Mouse (Mus musculus): Measurements from ENCODE around the gene Cacng3. TPM values are rescaled to one million over a fixed set of nuclear protein-coding genes. Genes with fewer than 3 reads are reported as not detected.

Cacng3 gene
- total RNA-seq (2015; ENCODE audit: low replicate concordance) (not detected in 2 replicates), total RNA-seq (2017; ENCODE audit: low replicate concordance) (not detected in 2 replicates)

GRCm38 (mm10) chr7:122670442-122670872 is at the start of gene Cacng3:
TSS of gene Cacng3 (plus strand) at chr7:122670492.
- no peak for ATAC-seq (replicated peaks; ENCODE audit: low FRiP score, poor library complexity, severe bottlenecking)

GRCm38 (mm10) chr7:122622125-122622774 is 48.0 kb upstream of the Cacng3 start:
- ATAC-seq (replicated peaks; ENCODE audit: low FRiP score, poor library complexity, severe bottlenecking), result no peak

GRCm38 (mm10) chr7:122623753-122624152 is 46.5 kb upstream of the Cacng3 start:
- ATAC-seq (replicated peaks; ENCODE audit: low FRiP score, poor library complexity, severe bottlenecking), result no peak

- no peak for ATAC-seq (replicated peaks; ENCODE audit: low FRiP score, poor library complexity, severe bottlenecking)
Measured at GRCm38 (mm10) chr7:122628050-122628449, 42.2 kb upstream of the Cacng3 start.

GRCm38 (mm10) chr7:122630386-122630785 is 39.9 kb upstream of the Cacng3 start:
- no peak for ATAC-seq (replicated peaks; ENCODE audit: low FRiP score, poor library complexity, severe bottlenecking)

GRCm38 (mm10) chr7:122631151-122631550 is 39.1 kb upstream of the Cacng3 start:
- ATAC-seq (replicated peaks; ENCODE audit: low FRiP score, poor library complexity, severe bottlenecking), result no peak

- ATAC-seq (replicated peaks; ENCODE audit: low FRiP score, poor library complexity, severe bottlenecking), result no peak
Measured at GRCm38 (mm10) chr7:122632946-122633345, 37.3 kb upstream of the Cacng3 start.

GRCm38 (mm10) chr7:122633463-122633862 is 36.8 kb upstream of the Cacng3 start:
- no peak for ATAC-seq (replicated peaks; ENCODE audit: low FRiP score, poor library complexity, severe bottlenecking)

GRCm38 (mm10) chr7:122643676-122644075 is 26.6 kb upstream of the Cacng3 start:
- no peak for ATAC-seq (replicated peaks; ENCODE audit: low FRiP score, poor library complexity, severe bottlenecking)

- no peak for ATAC-seq (replicated peaks; ENCODE audit: low FRiP score, poor library complexity, severe bottlenecking)
Measured at GRCm38 (mm10) chr7:122649306-122649705, 21.0 kb upstream of the Cacng3 start.

- no peak for ATAC-seq (replicated peaks; ENCODE audit: low FRiP score, poor library complexity, severe bottlenecking)
Measured at GRCm38 (mm10) chr7:122652523-122652922, 17.8 kb upstream of the Cacng3 start.

- ATAC-seq (replicated peaks; ENCODE audit: low FRiP score, poor library complexity, severe bottlenecking), result no peak
Measured at GRCm38 (mm10) chr7:122656671-122657070, 13.6 kb upstream of the Cacng3 start.

- ATAC-seq (replicated peaks; ENCODE audit: low FRiP score, poor library complexity, severe bottlenecking), result no peak
Measured at GRCm38 (mm10) chr7:122657423-122658126, 12.7 kb upstream of the Cacng3 start.

- no peak for ATAC-seq (replicated peaks; ENCODE audit: low FRiP score, poor library complexity, severe bottlenecking)
Measured at GRCm38 (mm10) chr7:122665311-122666049, 4.8 kb upstream of the Cacng3 start.

GRCm38 (mm10) chr7:122667903-122668302 is 2.4 kb upstream of the Cacng3 start:
- no peak for ATAC-seq (replicated peaks; ENCODE audit: low FRiP score, poor library complexity, severe bottlenecking)

GRCm38 (mm10) chr7:122670873-122671641 is 765 bp downstream of the Cacng3 start:
- ATAC-seq (replicated peaks; ENCODE audit: low FRiP score, poor library complexity, severe bottlenecking), result no peak

GRCm38 (mm10) chr7:122672981-122673380 is 2.7 kb downstream of the Cacng3 start:
- ATAC-seq (replicated peaks; ENCODE audit: low FRiP score, poor library complexity, severe bottlenecking), result no peak

- no peak for ATAC-seq (replicated peaks; ENCODE audit: low FRiP score, poor library complexity, severe bottlenecking)
Measured at GRCm38 (mm10) chr7:122675207-122675606, 4.9 kb downstream of the Cacng3 start.

GRCm38 (mm10) chr7:122701751-122702150 is 31.5 kb downstream of the Cacng3 start:
- ATAC-seq (replicated peaks; ENCODE audit: low FRiP score, poor library complexity, severe bottlenecking), result no peak

- no peak for ATAC-seq (replicated peaks; ENCODE audit: low FRiP score, poor library complexity, severe bottlenecking)
Measured at GRCm38 (mm10) chr7:122702443-122702842, 32.2 kb downstream of the Cacng3 start.
